Mouse (Mus musculus) gastrocnemius, postnatal 14 days (tissue): ENCODE data around the gene Kcmf1. TPM values are rescaled to one million over a fixed set of nuclear protein-coding genes. Genes with fewer than 3 reads are reported as not detected.

Source experiments
- DNase-seq: peaks from one replicate; pipeline ENCODE4 v3.0.0; 2021; ENCODE audit warnings: mixed read lengths
- intact Hi-C: fragments of 180-260 bp; cut with DNase I; formaldehyde crosslinking; loops from one replicate; pipeline ENCODE4 v1.15.1; 2025; ENCODE audit warnings: low total_unique reads
- total RNA-seq, 2 experiments: library from RNA; stranded (reverse); gene quantifications; 2 replicates each; pipeline ENCODE4 v1.2.3; 2021

The Kcmf1 gene
- total RNA-seq, 2 experiments from 2014 or later, result 78.7 to 84.8 TPM

- intact Hi-C loops, result loop anchor here (10.0 kb wide), 1 partner anchor 58 kb away; no protein-coding TSS in a partner anchor
- DNase-seq, result no peak
Measured at GRCm38 (mm10) chr6:72902254-72902990, 2.6 kb upstream of the Kcmf1 start.

- no peak for DNase-seq
- intact Hi-C loops, result loop anchor here (10.0 kb wide), 1 partner anchor 56 kb away; no protein-coding TSS in a partner anchor
Measured at GRCm38 (mm10) chr6:72900952-72901351, 1.2 kb upstream of the Kcmf1 start.

GRCm38 (mm10) chr6:72899201-72899780, 488 bp downstream of the Kcmf1 start:
- intact Hi-C loops, result no loop called here

GRCm38 (mm10) chr6:72898244-72899200, 1.3 kb downstream of the Kcmf1 start:
- DNase-seq, result peak; percentile 69
- intact Hi-C loops, result no loop called here

More at GRCm38 (mm10) chr6:72899201-72899780, 488 bp downstream of the Kcmf1 start:
- DNase-seq, result peak; percentile 79

- intact Hi-C loops, result no loop called here
- no peak for DNase-seq
Measured at GRCm38 (mm10) chr6:72895000-72895399, 4.8 kb downstream of the Kcmf1 start.

GRCm38 (mm10) chr6:72891238-72891637, 8.5 kb downstream of the Kcmf1 start:
- peak; percentile 38 for DNase-seq
- intact Hi-C loops, result no loop called here

GRCm38 (mm10) chr6:72888655-72889054, 11.1 kb downstream of the Kcmf1 start:
- no peak for DNase-seq
- intact Hi-C loops, result no loop called here

GRCm38 (mm10) chr6:72885268-72885667, 14.5 kb downstream of the Kcmf1 start:
- intact Hi-C loops, result no loop called here
- DNase-seq, result no peak

- DNase-seq, result no peak
- intact Hi-C loops, result no loop called here
Measured at GRCm38 (mm10) chr6:72884767-72885166, 15.0 kb downstream of the Kcmf1 start.

- peak; percentile 10 for DNase-seq
- intact Hi-C loops, result no loop called here
Measured at GRCm38 (mm10) chr6:72882661-72883458, 16.9 kb downstream of the Kcmf1 start.

GRCm38 (mm10) chr6:72882222-72882621, 17.6 kb downstream of the Kcmf1 start:
- intact Hi-C loops, result no loop called here

GRCm38 (mm10) chr6:72881619-72881979, 18.2 kb downstream of the Kcmf1 start:
- DNase-seq, result no peak
- intact Hi-C loops, result no loop called here

More at GRCm38 (mm10) chr6:72882222-72882621, 17.6 kb downstream of the Kcmf1 start:
- no peak for DNase-seq

- DNase-seq, result no peak
- intact Hi-C loops, result no loop called here
Measured at GRCm38 (mm10) chr6:72880913-72881618, 18.7 kb downstream of the Kcmf1 start.

- DNase-seq, result no peak
- intact Hi-C loops, result no loop called here
Measured at GRCm38 (mm10) chr6:72876629-72877028, 23.1 kb downstream of the Kcmf1 start.

GRCm38 (mm10) chr6:72873338-72873737, 26.4 kb downstream of the Kcmf1 start:
- intact Hi-C loops, result no loop called here
- peak; percentile 68 for DNase-seq

GRCm38 (mm10) chr6:72872276-72872675, 27.5 kb downstream of the Kcmf1 start:
- intact Hi-C loops, result no loop called here
- DNase-seq, result no peak

GRCm38 (mm10) chr6:72869601-72870000, 30.2 kb downstream of the Kcmf1 start:
- intact Hi-C loops, result no loop called here
- no peak for DNase-seq

- intact Hi-C loops, result no loop called here
- no peak for DNase-seq
Measured at GRCm38 (mm10) chr6:72868688-72869087, 31.1 kb downstream of the Kcmf1 start.

GRCm38 (mm10) chr6:72867746-72868145, 32.0 kb downstream of the Kcmf1 start:
- DNase-seq, result no peak
- intact Hi-C loops, result no loop called here
